Mouse (Mus musculus): ENCODE results near the gene Kcnh4. TPM values are rescaled to one million over a fixed set of nuclear protein-coding genes. Genes with fewer than 3 reads are reported as not detected.

Kcnh4 gene
- polyA plus RNA-seq, 1 experiment, result 0.82 TPM

DNA sequence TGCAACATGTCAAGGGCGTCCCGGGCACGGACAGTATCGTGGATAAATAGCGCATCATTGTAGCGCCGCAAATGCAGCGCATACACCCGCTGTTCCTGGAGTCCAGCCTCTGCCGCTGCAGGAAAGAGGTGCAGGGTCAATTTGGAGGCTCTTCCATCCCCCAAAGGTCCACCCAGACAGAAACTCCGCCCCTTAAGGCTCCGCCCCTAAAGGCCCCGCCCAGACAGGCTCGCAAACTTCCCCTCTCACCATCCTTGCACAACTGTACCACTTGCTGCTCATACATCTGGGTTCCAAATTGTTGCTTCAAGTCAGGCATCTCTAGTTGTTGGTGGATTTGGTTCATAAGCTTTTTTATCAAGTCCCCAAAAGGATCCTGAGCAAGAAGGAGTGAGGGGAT lies 58.4 kb downstream of the Kcnh4 start:
- H3K27me3 ChIP-seq (ENCODE audit: control insufficient read depth, insufficient read depth, low read length), result no peaks in the 10 kb centered on the region
- H3K36me3 ChIP-seq (ENCODE audit: control insufficient read depth, insufficient read depth, low read length), result peaks cover 22% of the 10 kb centered on the region
- TF ChIP-seq POLR2A (IDR thresholded peaks at IDR 0.05; ENCODE audit: low read depth, low read length), result no peak
- no peak for TF ChIP-seq CTCF (IDR thresholded peaks at IDR 0.05; ENCODE audit: extremely low read depth, insufficient read depth, insufficient read length, insufficient replicate concordance)
- WGBS, result 58% methylated on average over 14 of the region's 14 CpGs
- DNase-seq (ENCODE audit: low read depth in 1 of 2, low spot score in 2 of 2), result peak in 1 of 2 experiments; percentile 62
- no peak overlapping the region for H3K4me3 ChIP-seq (ENCODE audit: extremely low read depth, insufficient read depth, insufficient read length)
- H3K27ac ChIP-seq (ENCODE audit: insufficient read depth, low read length), result no peak overlapping the region
- peaks cover 14% of the 10 kb centered on the region; the same call in 1 of the 2 replicates for H3K4me1 ChIP-seq (ENCODE audit: control insufficient read depth, insufficient read depth, insufficient read length)

DNA sequence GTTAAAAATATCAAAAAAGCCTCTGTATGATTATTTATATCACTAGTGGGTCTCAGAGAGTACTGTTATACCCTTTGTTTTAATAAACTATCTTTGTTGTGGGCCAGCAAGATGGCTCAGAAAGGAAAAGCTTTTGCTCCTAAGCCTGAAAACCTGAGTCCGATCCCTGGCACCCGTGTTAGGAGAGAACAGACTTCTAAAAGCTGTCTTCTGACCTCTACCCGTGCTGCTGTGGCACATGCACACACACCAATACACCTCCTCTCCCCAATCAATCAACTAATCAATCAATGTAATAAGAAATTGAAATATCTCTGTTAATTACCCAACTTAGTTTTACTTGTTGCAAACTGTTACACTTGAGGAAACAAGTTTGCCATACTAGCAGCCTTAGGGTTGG lies 59.0 kb downstream of the Kcnh4 start:
- H3K36me3 ChIP-seq (ENCODE audit: control insufficient read depth, insufficient read depth, low read length), result peaks cover 22% of the 10 kb centered on the region
- TF ChIP-seq POLR2A (IDR thresholded peaks at IDR 0.05; ENCODE audit: low read depth, low read length), result no peak
- TF ChIP-seq CTCF (IDR thresholded peaks at IDR 0.05; ENCODE audit: extremely low read depth, insufficient read depth, insufficient read length, insufficient replicate concordance), result no peak

DNA sequence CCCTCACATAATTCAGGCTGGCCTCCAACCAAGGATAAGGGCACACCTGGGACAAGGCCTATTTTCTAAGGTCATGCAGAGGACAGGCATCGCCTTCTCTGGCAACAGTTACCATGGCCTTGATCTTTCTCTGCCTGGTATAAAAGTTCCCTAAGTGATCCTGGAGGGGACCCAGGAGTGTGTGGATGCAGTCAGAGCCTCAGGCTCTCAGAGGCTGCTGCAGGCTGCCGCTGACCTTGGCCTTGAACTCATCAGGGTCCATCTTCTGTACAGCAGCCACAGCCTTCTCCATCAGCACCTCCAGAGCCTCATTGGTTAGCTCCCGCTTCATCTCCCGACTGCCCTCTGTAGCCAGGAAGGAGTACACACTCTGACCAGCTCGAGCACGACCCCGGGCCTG lies 61.8 kb downstream of the Kcnh4 start:
- peaks cover 8% of the 10 kb centered on the region; the same call in 1 of the 2 replicates for H3K4me1 ChIP-seq (ENCODE audit: control insufficient read depth, insufficient read depth, insufficient read length)
- no peak for TF ChIP-seq POLR2A (IDR thresholded peaks at IDR 0.05; ENCODE audit: low read depth, low read length)
- no peak for TF ChIP-seq CTCF (IDR thresholded peaks at IDR 0.05; ENCODE audit: extremely low read depth, insufficient read depth, insufficient read length, insufficient replicate concordance)
- H3K27ac ChIP-seq (ENCODE audit: insufficient read depth, low read length), result no peak overlapping the region
- 90% methylated on average over 7 of the region's 7 CpGs for WGBS
- no peak for DNase-seq (ENCODE audit: low read depth in 1 of 2, low spot score in 2 of 2)
- H3K4me3 ChIP-seq (ENCODE audit: extremely low read depth, insufficient read depth, insufficient read length), result no peak overlapping the region
- no peaks in the 10 kb centered on the region for H3K27me3 ChIP-seq (ENCODE audit: control insufficient read depth, insufficient read depth, low read length)
- peaks cover 16% of the 10 kb centered on the region for H3K36me3 ChIP-seq (ENCODE audit: control insufficient read depth, insufficient read depth, low read length)

More for the DNA sequence above, 59.0 kb downstream of the Kcnh4 start:
- DNase-seq (ENCODE audit: low read depth in 1 of 2, low spot score in 2 of 2), result no peak
- WGBS, result 94% methylated on average over 3 of the region's 3 CpGs
- Histone ChIP-seq H3K27ac (ENCODE audit: insufficient read depth, low read length) (no peak overlapping the region), H3K27me3 (ENCODE audit: control insufficient read depth, insufficient read depth, low read length) (no peaks in the 10 kb centered on the region), H3K4me3 (ENCODE audit: extremely low read depth, insufficient read depth, insufficient read length) (no peak overlapping the region), H3K4me1 (ENCODE audit: control insufficient read depth, insufficient read depth, insufficient read length) (peaks cover 14% of the 10 kb centered on the region; the same call in 1 of the 2 replicates)

DNA sequence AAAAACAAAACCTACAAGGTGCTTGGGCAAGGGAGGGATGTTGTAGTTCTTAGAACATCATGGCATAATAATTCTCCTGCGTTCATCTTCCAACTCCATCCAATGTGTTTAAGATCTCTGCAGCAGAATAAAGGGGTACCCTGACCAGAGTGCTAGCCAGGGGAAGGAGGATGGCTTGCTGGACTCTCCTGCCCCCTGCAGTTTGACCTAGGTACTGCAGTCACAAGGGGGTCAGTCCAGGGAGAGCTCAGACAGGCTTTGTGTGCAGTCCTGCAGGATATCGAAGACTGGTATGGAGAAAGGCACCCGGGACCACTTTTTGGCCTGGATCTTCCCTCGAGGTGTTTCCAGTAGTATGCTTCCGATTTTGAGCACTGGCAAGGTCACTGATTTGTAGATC lies 64.8 kb downstream of the Kcnh4 start:
- WGBS, result 46% methylated on average over 5 of the region's 5 CpGs
- Histone ChIP-seq H3K27me3 (ENCODE audit: control insufficient read depth, insufficient read depth, low read length) (peaks cover 1% of the 10 kb centered on the region; the same call in 1 of the 2 replicates), H3K36me3 (ENCODE audit: control insufficient read depth, insufficient read depth, low read length) (peaks cover 16% of the 10 kb centered on the region), H3K4me1 (ENCODE audit: control insufficient read depth, insufficient read depth, insufficient read length) (peaks cover 4% of the 10 kb centered on the region; the same call in 1 of the 2 replicates), H3K4me3 (ENCODE audit: extremely low read depth, insufficient read depth, insufficient read length) (no peak overlapping the region), H3K27ac (ENCODE audit: insufficient read depth, low read length) (no peak overlapping the region)
- TF ChIP-seq POLR2A (IDR thresholded peaks at IDR 0.05; ENCODE audit: low read depth, low read length) (no peak), CTCF (IDR thresholded peaks at IDR 0.05; ENCODE audit: extremely low read depth, insufficient read depth, insufficient read length, insufficient replicate concordance) (peak; percentile 88; the same call in 1 of the 2 replicates)
- DNase-seq (ENCODE audit: low read depth in 1 of 2, low spot score in 2 of 2), result peak in 1 of 2 experiments; percentile 69

DNA sequence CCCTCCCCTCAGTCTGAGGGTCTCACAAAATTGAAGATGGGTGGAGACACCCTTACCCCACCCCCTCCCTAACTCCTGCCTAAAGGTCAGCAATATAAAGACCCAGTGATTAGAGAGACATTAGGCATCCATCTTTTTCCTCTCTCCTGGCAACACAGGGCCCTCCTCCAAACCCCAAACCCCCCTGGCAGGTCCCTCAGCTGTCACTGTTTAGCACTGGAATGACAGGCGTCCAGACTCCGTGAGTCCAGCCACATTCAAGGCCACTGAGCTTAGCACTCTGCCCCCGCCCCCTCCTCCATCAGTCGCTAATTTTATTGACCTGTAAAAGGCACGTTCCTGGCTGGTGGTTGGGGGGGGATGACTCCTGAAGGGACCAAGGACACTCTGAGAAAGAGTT lies 66.6 kb downstream of the Kcnh4 start:
- TF ChIP-seq CTCF (IDR thresholded peaks at IDR 0.05; ENCODE audit: extremely low read depth, insufficient read depth, insufficient read length, insufficient replicate concordance) (no peak), POLR2A (IDR thresholded peaks at IDR 0.05; ENCODE audit: low read depth, low read length) (no peak)
- WGBS, result 66% methylated on average over 5 of the region's 5 CpGs
- H3K4me3 ChIP-seq (ENCODE audit: extremely low read depth, insufficient read depth, insufficient read length), result no peak overlapping the region

DNA sequence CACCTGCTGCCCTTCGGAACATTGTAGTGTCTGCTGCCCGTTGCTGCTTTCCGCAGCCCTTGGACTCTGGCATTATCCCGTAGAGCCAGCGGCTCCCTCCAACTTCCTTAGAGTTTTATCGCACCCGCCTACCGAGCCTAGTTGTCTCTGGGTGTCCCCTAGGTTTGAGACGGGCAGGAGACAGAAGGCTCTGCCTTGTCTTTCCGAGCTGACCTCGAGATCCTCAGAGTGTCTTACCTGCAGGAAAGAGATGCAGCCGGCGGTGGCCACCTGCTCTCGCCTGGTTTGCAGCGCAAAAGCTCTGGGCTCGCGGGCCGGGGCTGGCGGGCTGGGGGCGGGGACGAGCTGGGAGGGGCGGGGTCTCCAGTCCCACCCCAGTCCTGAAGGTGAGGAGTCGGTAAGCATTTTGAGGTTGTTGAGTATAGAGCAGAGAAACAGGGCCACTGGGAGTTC lies 67.6 kb downstream of the Kcnh4 start, which contains the start of gene Zfp385c:
Gene Zfp385c, minus strand, starts transcription at position 292 of the 453 bp plus-strand sequence.
- Histone ChIP-seq H3K4me3 (ENCODE audit: extremely low read depth, insufficient read depth, insufficient read length) (peak within 1 kb of the TSS; percentile 32; the same call in 1 of the 2 replicates), H3K36me3 (ENCODE audit: control insufficient read depth, insufficient read depth, low read length) (peaks cover 6% of the 10 kb centered on the region), H3K4me1 (ENCODE audit: control insufficient read depth, insufficient read depth, insufficient read length) (peaks cover 4% of the 10 kb centered on the region; the same call in 1 of the 2 replicates), H3K27me3 (ENCODE audit: control insufficient read depth, insufficient read depth, low read length) (peaks cover 1% of the 10 kb centered on the region; the same call in 1 of the 2 replicates), H3K27ac (ENCODE audit: insufficient read depth, low read length) (no peak within 1 kb of the TSS)
- no peak for DNase-seq (ENCODE audit: low read depth in 1 of 2, low spot score in 2 of 2)
- no peak for TF ChIP-seq POLR2A (IDR thresholded peaks at IDR 0.05; ENCODE audit: low read depth, low read length)
- 3% methylated on average over 23 of the region's 23 CpGs for WGBS

More for the DNA sequence above, 66.6 kb downstream of the Kcnh4 start:
- peaks cover 10% of the 10 kb centered on the region for H3K36me3 ChIP-seq (ENCODE audit: control insufficient read depth, insufficient read depth, low read length)
- no peak for DNase-seq (ENCODE audit: low read depth in 1 of 2, low spot score in 2 of 2)
- H3K27me3 ChIP-seq (ENCODE audit: control insufficient read depth, insufficient read depth, low read length), result peaks cover 1% of the 10 kb centered on the region; the same call in 1 of the 2 replicates
- peaks cover 4% of the 10 kb centered on the region; the same call in 1 of the 2 replicates for H3K4me1 ChIP-seq (ENCODE audit: control insufficient read depth, insufficient read depth, insufficient read length)
- no peak overlapping the region for H3K27ac ChIP-seq (ENCODE audit: insufficient read depth, low read length)

DNA sequence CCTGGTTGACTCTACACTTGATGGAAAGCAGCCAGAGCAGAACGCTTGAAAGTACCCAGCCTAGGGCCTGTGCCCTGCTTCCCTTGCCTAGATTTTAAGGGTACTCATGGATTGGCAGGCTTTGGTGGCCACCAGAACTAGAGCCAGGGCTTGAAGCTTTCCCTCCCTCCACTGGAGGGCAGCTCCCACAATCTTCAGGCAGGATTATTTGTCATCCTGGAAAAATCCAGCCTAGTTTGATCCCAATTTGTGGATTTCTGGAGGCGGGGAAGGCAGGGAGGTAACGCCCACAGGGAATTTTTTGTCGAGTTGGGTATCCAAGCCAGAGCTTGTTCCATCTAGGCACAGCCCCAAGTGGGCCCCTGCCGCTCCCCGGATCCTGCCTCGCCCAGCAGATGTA lies 69.4 kb downstream of the Kcnh4 start:
- TF ChIP-seq CTCF (IDR thresholded peaks at IDR 0.05; ENCODE audit: extremely low read depth, insufficient read depth, insufficient read length, insufficient replicate concordance) (no peak), POLR2A (IDR thresholded peaks at IDR 0.05; ENCODE audit: low read depth, low read length) (no peak)
- H3K36me3 ChIP-seq (ENCODE audit: control insufficient read depth, insufficient read depth, low read length), result no peaks in the 10 kb centered on the region
- no peak for DNase-seq (ENCODE audit: low read depth in 1 of 2, low spot score in 2 of 2)
- peaks cover 4% of the 10 kb centered on the region; the same call in 1 of the 2 replicates for H3K4me1 ChIP-seq (ENCODE audit: control insufficient read depth, insufficient read depth, insufficient read length)
- peak overlapping the region; percentile 16; the same call in 1 of the 2 replicates for H3K4me3 ChIP-seq (ENCODE audit: extremely low read depth, insufficient read depth, insufficient read length)
- 82% methylated on average over 7 of the region's 7 CpGs for WGBS
- no peak overlapping the region for H3K27ac ChIP-seq (ENCODE audit: insufficient read depth, low read length)
- peaks cover 1% of the 10 kb centered on the region; the same call in 1 of the 2 replicates for H3K27me3 ChIP-seq (ENCODE audit: control insufficient read depth, insufficient read depth, low read length)

Other genes with a start within 250 kb of the Kcnh4 start
- 57.4 and 58.6 TPM in 2 replicates for gene Acly, start 231.9 kb downstream of the Kcnh4 start, polyA plus RNA-seq (2012; rRNA removed)
- 0.04 and 0.07 TPM in 2 replicates for gene Ttc25, start 214.3 kb downstream of the Kcnh4 start, polyA plus RNA-seq (2012; rRNA removed)
- 97.4 and 120 TPM in 2 replicates for gene Cnp, start 185.0 kb downstream of the Kcnh4 start, polyA plus RNA-seq (2012; rRNA removed)
- 39.5 and 48.9 TPM in 2 replicates for gene Nkiras2, start 140.7 kb downstream of the Kcnh4 start, polyA plus RNA-seq (2012; rRNA removed)
- 43.9 and 53.7 TPM in 2 replicates for gene Dnajc7, start 139.8 kb downstream of the Kcnh4 start, polyA plus RNA-seq (2012; rRNA removed)
- gene Zfp385c, start 67.5 kb downstream of the Kcnh4 start, polyA plus RNA-seq (2012; rRNA removed), result 0.50 and 0.60 TPM in 2 replicates
- 15.1 and 17.6 TPM in 2 replicates for gene Dhx58, start 55.7 kb downstream of the Kcnh4 start, polyA plus RNA-seq (2012; rRNA removed)
- gene Kat2a, start 47.5 kb downstream of the Kcnh4 start, polyA plus RNA-seq (2012; rRNA removed), result 31.1 and 39.0 TPM in 2 replicates
- 0.36 TPM in 1 of 2 replicates, not detected in the other for gene Hspb9, start 46.1 kb downstream of the Kcnh4 start, polyA plus RNA-seq (2012; rRNA removed)
- gene Rab5c, start 21.7 kb downstream of the Kcnh4 start, polyA plus RNA-seq (2012; rRNA removed), result 183 and 200 TPM in 2 replicates
- gene Hcrt, start 3.0 kb upstream of the Kcnh4 start, polyA plus RNA-seq (2012; rRNA removed), result 0.22 TPM in 1 of 2 replicates, not detected in the other
- gene Ghdc, start 11.0 kb upstream of the Kcnh4 start, polyA plus RNA-seq (2012; rRNA removed), result 7.8 and 9.6 TPM in 2 replicates
- gene Stat5b, start 90.8 kb upstream of the Kcnh4 start, polyA plus RNA-seq (2012; rRNA removed), result 33.2 and 45.2 TPM in 2 replicates
- 24.7 and 35.7 TPM in 2 replicates for gene Stat5a, start 99.4 kb upstream of the Kcnh4 start, polyA plus RNA-seq (2012; rRNA removed)
- 65.1 and 80.8 TPM in 2 replicates for gene Stat3, start 179.6 kb upstream of the Kcnh4 start, polyA plus RNA-seq (2012; rRNA removed)
- gene Cavin1, start 210.9 kb upstream of the Kcnh4 start, polyA plus RNA-seq (2012; rRNA removed), result 27.0 and 29.1 TPM in 2 replicates
- 41.8 and 46.2 TPM in 2 replicates for gene Atp6v0a1, start 249.5 kb upstream of the Kcnh4 start, polyA plus RNA-seq (2012; rRNA removed)

Measured in spleen, adult 2 months (tissue).